Mouse (Mus musculus): ENCODE measurements at regions not wholly inside any gene's neighbourhood (a gene's known extent, or its start where the extent isn't known, plus 50 kb on each side); places are given as distances from the start of the nearest gene placed in this dataset.

DNA sequence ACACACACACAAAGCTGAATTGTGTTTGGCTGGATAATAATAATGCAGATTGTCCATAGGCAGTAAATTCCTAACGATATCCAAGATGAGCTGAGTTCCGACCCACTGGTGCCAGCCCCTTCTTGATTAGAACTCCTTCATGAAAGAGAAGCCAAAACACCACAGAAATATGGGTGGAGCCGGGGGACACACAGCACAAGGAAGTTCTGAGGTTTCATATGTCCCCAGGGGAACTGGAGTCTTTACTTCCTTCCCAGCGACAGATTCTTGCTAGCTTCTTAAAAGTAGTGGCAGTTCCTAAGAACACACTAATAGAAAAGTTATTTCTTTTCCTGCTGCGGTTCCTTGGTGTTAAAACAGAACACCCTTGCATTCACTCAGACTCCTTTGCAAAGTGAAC is 51.4 kb upstream of the Nabp1 start:
- no peak for DNase-seq

GRCm38 (mm10) chr1:51528671-51529070 is 50.4 kb upstream of the Nabp1 start:
- DNase-seq, result peak; percentile 58 to 59
